Mouse (Mus musculus) heart, postnatal 14 days (tissue): ENCODE results near the gene Acss2. TPM values are rescaled to one million over a fixed set of nuclear protein-coding genes. Genes with fewer than 3 reads are reported as not detected.
A peak's percentile ranks its signal among the peaks of the same experiment; 100 is the strongest.

Experiments
- DNase-seq, 2 experiments: peaks; one replicate each; pipeline ENCODE4 v3.0.0; 2021 to 2022
- intact Hi-C: fragments of 180-260 bp; cut with DNase I; formaldehyde crosslinking; loops from one replicate; pipeline ENCODE4 v1.15.1; 2025
- long read RNA-seq, 2 experiments: library from polyadenylated mRNA; stranded (forward); transcript quantifications; one replicate each; pipeline ENCODE4 v2.0.0; 2021
- total RNA-seq, 2 experiments: library from RNA; stranded (reverse); gene quantifications; 2 replicates each; pipeline ENCODE4 v1.2.3; 2021

Gene Acss2
- total RNA-seq, result 10 to 100 TPM; 34.1 to 34.2 TPM
- long read RNA-seq, experiment 1, transcript Acss2-203 (19 exons, 2,145 nt), result major isoform, 38 of 52 reads
- long read RNA-seq, experiment 1, partial matches to known transcripts, result 5 of 52 reads
- long read RNA-seq, experiment 1, other reads (novel, unspliced or antisense), result 6 of 52 reads
- long read RNA-seq, experiment 2, transcript Acss2-203 (19 exons, 2,145 nt), result major isoform, 33 of 41 reads
- long read RNA-seq, experiment 2, partial matches to known transcripts, result 1 of 41 reads
- long read RNA-seq, experiment 2, other reads (novel, unspliced or antisense), result 4 of 41 reads

DNA sequence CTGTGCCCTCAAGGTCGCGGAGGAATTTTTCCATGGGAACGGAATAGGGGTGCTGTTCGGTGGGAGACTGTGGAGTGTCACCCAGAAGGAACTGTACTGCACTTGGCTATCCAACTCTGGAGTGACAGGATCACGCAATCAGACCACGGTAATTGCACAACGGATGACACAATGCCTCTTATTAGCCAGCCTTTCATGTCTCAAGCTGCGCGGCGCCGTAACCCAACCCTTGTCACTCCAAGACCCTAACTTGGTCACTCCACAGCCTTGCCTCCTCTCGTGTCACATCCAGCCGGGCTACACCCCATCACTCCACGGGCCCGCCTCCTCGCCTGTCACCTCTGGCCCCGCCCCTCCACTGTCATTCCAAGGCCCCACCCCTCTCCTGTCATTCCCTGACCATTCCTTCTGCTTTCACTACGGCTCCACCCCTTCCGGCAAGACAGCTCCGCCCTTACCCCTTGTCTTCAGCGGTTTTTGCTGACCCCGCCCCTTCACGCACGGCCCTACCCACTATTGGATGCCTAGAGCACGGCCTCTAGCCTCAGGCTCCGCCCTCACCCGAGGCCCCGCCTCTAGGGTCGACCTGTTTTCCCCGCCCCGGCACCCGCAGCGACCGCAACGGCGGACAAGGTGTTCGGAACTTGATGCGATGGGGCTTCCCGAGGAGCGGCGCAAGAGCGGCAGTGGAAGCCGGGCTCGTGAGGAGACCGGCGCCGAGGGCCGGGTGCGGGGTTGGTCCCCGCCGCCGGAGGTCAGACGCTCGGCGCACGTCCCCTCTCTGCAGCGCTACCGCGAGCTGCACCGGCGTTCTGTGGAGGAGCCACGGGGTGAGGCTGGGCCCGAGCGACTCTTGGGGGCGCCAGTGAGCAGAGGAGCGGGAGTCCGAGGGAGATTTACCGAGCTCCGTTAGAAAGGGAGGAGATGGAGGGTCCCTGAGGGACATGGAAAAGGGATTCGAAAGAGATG lies at the start of gene Acss2, which contains the start of gene Ggt7:
Acss2 (plus strand) TSS at position 494 of the 969 bp plus-strand sequence.
Ggt7 (minus strand) TSS at position 783 of the 969 bp plus-strand sequence.
- intact Hi-C loops, result loop anchor here (2.0 kb wide), 2 partner anchors 101 to 247 kb away; no protein-coding TSS in a partner anchor

GRCm38 (mm10) chr2:155472671-155473569 lies 44.8 kb upstream of the Acss2 start:
- intact Hi-C loops, result no loop called here
- peak; percentile 52 to 65 for DNase-seq

More for the DNA sequence above, at the start of gene Acss2, which contains the start of gene Ggt7:
- DNase-seq, result peak; percentile 98

GRCm38 (mm10) chr2:155473570-155474088 lies 44.1 kb upstream of the Acss2 start, which contains the start of gene Ncoa6:
Gene Ncoa6 (minus strand): TSS chr2:155473894.
- DNase-seq, result peak; percentile 77
- intact Hi-C loops, result no loop called here

DNA sequence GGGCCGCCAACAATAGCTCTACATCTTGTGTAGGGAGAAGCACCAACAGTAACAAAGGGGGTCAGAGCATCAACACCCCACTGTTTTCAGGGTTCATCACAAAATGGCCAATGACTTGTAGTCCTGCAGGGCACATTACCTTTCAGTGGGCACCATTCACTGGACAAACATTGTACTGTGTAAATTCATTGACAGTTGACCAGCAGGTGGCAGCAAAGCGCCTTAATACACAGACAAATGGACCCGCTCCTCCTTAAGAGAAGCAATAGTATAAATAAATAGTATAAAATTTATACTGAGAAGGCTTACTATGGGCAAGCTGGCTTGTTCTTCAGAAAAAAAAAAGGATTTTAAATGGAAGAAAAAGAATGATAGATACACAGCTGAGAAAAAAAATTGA lies 35.7 kb upstream of the Acss2 start:
- peak; percentile 63 to 73 for DNase-seq
- intact Hi-C loops, result no loop called here

DNA sequence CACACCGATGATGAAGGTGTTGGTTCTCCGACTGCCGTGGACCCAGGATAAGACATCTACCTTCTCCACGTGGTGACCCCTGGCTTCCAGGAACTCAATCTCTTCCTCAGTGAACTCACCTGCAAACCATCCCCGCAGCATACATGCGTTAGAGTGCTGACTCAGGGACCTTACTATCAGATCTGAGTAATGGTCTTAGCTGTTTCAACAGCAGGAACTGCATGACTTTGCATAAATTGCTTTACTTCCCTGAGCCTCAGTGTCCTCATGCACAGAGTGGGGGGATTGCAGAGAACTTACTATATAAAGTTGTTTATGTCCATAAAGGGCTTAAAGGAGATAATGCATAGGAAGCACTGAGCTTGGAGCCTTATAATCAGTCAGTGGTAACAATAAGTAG lies 26.8 kb upstream of the Acss2 start:
- intact Hi-C loops, result no loop called here
- no peak for DNase-seq

DNA sequence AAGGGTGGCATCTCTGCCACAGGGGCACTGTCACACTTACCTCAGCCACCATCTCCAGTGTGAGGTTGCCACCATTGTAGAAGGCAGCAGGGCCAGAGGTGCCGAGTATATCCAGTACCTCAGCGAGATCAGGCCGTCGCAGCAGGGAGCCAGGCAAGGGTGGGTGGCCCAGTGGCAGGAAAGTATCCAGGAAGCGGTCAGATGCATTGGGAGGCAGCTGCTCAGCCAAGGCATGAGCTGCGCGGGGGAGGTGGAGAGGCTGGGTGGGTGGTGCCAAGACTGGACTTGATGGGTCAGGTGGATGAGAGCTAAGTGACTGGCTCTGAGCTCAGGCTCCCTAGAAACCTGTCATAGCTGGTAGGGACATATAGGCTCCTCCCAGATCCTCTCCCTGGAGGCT lies 15.2 kb upstream of the Acss2 start:
- intact Hi-C loops, result no loop called here
- DNase-seq, result no peak

GRCm38 (mm10) chr2:155504440-155505355 lies 13.1 kb upstream of the Acss2 start:
- no peak for DNase-seq
- intact Hi-C loops, result no loop called here

DNA sequence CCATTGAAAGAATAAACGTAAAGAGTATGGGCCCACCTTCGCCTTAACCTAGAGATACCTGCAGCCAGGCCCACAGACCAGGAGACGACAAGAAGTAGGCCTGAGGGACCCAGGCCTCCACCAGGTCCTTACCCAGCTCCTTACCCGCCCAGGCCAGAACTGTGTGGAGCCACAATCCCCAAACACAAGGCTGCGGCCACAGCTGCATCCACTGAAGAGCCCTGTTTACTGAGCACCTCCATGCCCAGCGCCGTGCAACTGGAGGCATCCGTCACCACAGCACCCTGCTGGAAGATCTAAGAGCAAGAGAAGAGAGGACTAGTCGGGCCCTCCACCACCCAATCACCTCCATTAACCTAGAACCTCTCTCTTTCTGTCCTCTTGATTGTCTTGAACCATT lies 11.9 kb upstream of the Acss2 start:
- intact Hi-C loops, result no loop called here
- DNase-seq, result no peak

DNA sequence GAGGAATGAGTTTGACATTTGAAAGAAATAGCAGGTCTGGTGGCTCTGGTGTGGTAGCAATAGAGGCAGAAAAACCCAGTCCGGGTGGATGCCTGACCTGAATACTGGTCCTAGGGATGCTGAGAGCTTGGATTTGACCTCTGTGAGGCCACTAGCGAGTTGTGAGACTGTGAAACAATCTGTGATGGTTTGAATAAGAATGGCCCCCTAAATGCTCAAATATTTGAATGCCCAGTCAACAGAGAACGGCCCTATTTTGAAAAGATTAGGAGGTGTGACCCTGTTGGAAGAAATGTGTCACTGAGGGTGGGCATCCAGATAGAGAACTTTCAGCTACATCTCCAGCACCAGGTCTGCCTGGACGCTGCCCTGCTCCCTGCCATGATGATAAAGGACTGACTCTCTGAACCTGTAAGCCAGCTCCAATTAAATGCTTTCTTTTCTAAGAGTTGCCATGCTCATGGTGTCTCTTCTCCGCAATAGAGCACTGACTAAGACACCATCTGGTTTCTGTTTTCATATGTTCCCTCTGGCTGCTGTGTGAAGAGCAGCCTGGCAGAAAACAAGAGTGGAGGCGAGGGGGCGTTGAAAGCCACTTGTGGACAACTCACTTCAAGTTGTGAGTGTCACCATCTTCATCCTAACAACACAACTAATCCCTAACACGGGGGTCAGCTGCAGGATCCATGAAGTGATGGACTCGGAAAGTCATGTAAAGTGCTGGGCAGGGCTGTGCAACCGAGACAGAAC lies 9.9 kb upstream of the Acss2 start:
- DNase-seq, result no peak
- intact Hi-C loops, result no loop called here

- peak; percentile 54 to 64 for DNase-seq
- intact Hi-C loops, result no loop called here
Measured at GRCm38 (mm10) chr2:155512479-155512878, 5.3 kb upstream of the Acss2 start.

DNA sequence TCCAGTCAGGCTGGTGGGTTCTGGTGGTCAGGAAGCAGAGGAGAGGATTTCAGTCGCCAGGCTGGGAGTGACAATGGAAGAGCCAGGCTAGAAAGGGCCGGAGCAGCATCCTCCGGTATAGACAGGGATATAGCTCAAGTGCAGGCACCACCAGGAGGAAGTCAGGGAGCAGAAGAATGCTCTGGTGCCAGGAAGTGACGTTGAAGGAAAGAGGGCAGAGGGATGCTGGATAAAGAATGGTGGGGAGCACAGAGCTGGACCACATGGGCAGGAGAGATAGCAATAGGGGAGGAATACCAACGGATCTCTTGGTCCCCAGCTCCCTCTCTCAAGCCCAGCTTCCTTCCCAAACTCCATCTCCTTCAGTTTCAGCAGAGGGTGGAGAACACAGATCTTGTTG lies 4.2 kb upstream of the Acss2 start:
- intact Hi-C loops, result no loop called here
- no peak for DNase-seq

DNA sequence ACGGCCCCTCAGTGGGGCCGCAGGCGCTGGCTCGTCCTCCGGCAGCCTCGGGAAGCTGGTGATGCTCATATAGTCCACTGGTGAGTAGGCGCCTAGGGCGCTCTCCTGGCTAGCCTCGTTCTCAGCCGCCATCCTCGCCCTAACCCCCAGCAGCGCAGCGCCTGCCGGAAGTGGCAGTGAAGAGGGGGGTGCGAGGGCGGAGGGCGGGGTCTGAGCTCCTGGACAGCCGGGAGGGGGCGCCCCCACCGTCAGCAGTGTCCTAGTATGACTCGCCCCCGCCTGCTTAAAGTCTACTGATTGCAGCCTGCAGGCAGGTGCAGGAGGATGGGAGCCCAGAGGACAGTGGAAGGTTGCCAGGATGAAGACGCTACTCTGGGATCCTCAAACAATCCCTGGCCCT lies 3.1 kb upstream of the Acss2 start:
- intact Hi-C loops, result no loop called here
- DNase-seq, result peak; percentile 75 to 76

- intact Hi-C loops, result loop anchor here (1.0 to 2.0 kb wide), 3 partner anchors 68 to 249 kb away; no protein-coding TSS in a partner anchor
- peak; percentile 66 to 84 for DNase-seq
Measured at GRCm38 (mm10) chr2:155515941-155516340, 1.8 kb upstream of the Acss2 start.

- no peak for DNase-seq
- intact Hi-C loops, result no loop called here
Measured at GRCm38 (mm10) chr2:155518531-155519270, 953 bp downstream of the Acss2 start.

- no peak for DNase-seq
- intact Hi-C loops, result no loop called here
Measured at GRCm38 (mm10) chr2:155523706-155524105, 6.0 kb downstream of the Acss2 start.

GRCm38 (mm10) chr2:155524378-155524777 lies 6.6 kb downstream of the Acss2 start:
- no peak for DNase-seq
- intact Hi-C loops, result no loop called here

DNA sequence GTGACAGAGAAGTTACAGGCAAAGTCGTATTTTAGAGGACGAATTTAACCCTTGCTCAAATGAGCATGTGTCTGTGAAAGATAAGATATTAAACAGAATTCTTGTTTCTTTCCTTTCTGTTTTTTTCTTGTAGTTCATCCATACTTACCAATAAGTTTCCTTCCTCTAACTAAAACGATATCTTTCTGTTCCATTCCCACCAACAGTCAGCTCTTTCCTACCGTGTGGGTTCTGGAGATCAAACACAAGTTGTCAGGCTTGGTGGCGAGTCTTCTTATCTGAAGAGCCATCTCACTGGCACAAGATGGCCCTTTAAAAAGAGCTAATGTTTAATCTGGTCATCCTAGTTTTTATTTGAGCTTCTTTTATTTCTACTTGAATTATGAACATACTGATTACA lies 9.6 kb downstream of the Acss2 start:
- intact Hi-C loops, result no loop called here
- DNase-seq, result no peak
